Mouse (Mus musculus) spleen, embryonic (tissue): Measurements from ENCODE around the gene Dip2b.

Experiments
- CTCF ChIA-PET: fragments of 350-600 bp; sonication (Branson Sonifier 250); formaldehyde crosslinking; loops from one replicate; lab custom pipeline; 2022; lab: Charles Lee

Gene Dip2b

DNA sequence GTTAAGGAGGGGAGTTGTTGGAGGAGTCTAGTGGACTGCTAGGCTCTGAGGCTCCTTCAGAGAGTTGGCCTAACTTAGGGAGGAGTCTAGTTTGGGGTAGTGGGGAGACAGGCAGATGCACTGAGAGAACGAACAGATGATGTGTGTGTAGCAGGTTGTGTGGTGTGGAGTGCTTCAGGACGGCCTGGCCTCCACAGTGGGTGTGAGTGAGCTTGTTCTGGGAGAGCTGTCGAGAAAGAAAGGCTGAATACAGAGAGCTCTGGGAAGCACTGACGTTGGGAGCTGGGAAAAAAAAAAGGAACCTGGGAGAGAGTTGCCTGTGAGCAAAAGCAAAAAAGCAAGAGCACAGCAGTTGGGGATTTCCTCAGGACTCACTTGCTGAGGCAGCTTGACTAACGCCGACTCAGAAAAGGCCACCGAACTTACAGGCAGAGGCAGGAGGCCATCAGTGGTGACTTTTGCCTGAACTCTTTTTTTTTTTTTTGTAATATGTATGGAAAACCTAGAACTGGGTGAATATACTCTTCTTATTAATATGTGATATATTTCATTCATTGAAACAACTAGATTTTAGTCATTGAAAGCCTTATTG lies 11.1 kb downstream of the Dip2b start:
- CTCF ChIA-PET, result interaction anchor here (0.7 kb wide), 1 partner anchor 62 kb away, joined by 3 read pairs; no protein-coding TSS in a partner anchor

- CTCF ChIA-PET, result no interaction called here
Observed at GRCm38 (mm10) chr15:100050940-100051339, 12.5 kb downstream of the Dip2b start.

- CTCF ChIA-PET, result interaction anchor here (1.2 kb wide), 1 partner anchor 25 kb away, joined by 5 read pairs; no protein-coding TSS in a partner anchor
Observed at GRCm38 (mm10) chr15:100052726-100053125, 14.3 kb downstream of the Dip2b start.

- CTCF ChIA-PET, result no interaction called here
Observed at GRCm38 (mm10) chr15:100056397-100056908, 18.0 kb downstream of the Dip2b start.

DNA sequence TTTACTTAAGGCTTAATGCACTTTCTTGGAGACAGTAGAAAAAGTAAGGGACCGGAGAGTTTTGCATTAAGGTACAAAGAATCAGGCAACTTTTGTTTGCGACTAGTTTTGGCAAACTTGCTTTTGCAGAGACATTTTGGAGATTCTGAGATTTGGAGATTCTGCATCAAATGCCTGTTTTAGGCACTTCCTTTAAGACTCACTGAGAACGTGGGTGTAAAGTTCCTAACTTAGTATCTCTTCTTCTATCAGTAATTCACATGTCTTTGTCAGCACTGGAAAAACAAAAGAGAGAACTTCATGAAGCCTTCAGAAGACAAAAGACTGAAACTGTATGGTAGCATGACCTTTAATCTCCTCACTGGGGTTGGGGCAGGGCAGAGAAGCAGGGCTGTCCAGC lies 19.2 kb downstream of the Dip2b start:
- CTCF ChIA-PET, result no interaction called here

DNA sequence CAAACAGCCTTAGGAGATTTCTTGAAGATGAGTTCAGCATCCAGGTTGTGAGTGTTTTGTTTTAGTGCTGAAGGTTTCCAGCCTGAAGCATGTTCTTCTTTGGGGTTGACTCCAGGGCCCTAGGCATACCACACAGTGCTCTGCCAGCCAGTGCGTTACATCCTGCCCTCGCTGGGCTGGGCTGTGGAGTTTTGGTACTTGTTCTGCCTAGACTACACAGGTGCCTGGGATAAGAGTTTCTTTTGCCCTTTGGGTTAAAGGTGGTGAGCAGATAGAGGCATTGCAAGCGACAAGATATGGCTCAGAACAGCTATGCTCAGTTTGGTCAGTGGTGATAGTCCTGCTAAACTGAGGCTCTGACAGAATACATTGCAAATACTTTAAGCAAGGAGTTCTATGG lies 19.7 kb downstream of the Dip2b start:
- CTCF ChIA-PET, result no interaction called here

DNA sequence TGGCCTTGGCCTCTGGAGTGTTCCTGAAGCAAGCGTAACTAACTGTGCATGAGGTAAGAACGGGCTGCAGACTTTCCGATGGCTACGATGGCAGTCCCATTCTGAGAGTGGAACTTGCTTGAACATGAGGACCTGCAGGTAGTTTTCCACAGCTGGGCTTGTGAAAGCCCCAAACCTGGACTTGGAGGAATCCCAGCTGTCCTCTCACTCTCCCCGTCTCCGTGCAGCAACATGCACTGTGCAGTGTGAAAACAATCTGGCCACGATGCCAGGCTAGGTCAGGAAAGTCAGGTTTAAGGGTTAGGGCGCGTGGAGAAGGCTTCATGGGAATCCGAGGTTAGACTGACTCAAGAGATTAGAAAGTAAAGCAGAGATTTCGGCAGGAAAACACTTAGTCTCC lies 20.4 kb downstream of the Dip2b start:
- CTCF ChIA-PET, result no interaction called here

DNA sequence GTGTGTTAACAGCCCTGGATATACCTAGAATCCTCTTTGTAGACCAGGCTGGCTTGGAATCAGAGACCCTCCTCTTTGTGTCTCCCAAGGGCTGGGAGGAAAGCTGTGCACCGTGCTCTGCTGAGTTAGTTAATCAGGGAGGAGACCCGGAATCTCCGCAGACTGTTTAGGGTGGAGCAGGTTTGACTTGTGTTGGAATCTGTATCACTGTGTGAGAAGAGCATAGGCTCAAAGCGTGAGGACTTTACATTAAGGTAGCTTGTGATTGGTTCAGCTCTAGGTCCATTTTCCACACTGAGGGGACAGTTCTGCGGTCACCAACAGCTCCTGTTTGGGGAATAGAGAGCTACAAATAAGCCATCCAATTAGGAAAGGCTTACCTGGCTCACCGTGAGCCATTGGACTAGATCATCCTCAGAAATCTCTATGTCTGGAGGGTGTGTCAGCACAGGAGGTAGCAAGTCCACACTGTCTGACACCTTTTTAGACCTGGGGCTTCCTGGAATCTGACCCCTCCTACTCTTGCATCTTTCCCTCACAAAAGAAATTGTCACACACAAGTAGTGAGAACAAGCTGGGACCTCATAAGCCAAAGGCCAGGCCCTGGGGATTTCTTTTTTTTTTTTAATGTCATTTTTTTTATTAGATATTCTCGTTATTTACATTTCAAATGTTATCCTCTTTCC lies 21.3 kb downstream of the Dip2b start:
- CTCF ChIA-PET, result interaction anchor here (0.7 to 0.8 kb wide), 2 partner anchors 18 to 22 kb away, joined by 5 to 6 read pairs; no protein-coding TSS in a partner anchor

DNA sequence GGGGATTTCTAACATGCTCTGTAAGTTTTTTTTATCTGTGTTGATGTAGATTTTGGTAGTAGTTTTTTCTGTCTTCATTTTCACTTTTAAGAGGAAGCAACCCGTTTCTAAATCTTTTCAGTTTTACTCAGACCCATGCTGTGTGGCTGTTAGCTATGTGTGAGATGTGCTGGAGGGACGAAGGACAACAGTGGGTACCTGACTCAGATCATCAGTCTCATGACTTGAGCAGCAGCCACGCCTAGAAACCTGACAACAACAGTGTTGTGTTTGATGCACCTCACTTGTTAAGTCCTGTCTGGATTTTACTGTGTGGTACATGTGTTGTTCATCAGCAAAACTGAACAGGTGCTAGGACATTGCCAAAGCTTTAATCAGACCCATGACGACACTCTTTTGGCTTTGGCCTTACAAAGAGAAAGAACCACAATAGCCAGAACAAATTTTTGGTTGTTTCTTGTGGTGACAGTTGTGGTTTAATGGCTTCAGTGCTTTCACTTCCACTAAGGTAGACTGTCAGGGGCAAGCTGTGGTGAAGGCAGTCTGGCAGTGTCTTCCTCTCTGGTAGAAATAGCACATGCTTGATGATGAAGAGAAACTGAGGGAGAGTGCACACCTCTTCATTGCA lies 22.2 kb downstream of the Dip2b start:
- CTCF ChIA-PET, result interaction anchor here (1.6 kb wide), 1 partner anchor 29 kb away, joined by 4 read pairs; no protein-coding TSS in a partner anchor

DNA sequence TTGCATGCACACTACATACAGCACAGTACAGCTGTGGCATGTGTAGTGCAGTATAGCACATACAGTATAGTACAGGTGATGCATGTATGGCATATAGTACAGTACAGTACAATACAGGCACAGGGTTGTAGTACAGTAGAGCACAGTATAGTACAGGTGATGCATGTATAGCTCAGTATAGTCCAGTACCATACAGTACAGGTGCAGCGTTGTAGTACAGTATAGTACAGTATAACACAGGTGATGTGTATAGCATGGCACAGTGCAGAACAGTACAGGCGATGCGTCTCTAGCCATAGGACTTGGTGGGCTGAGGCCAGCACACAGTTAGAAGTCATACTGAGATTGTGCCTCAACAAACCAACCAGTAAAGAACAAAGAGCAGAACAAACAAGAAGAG lies 22.9 kb downstream of the Dip2b start:
- CTCF ChIA-PET, result interaction anchor here (1.6 kb wide), 1 partner anchor 28 kb away, joined by 4 read pairs; no protein-coding TSS in a partner anchor

GRCm38 (mm10) chr15:100063229-100063773 lies 24.8 kb downstream of the Dip2b start:
- CTCF ChIA-PET, result no interaction called here

- CTCF ChIA-PET, result interaction anchor here (0.8 kb wide), 1 partner anchor 10 kb away, joined by 3 read pairs; no protein-coding TSS in a partner anchor
Observed at GRCm38 (mm10) chr15:100066702-100067101, 28.2 kb downstream of the Dip2b start.

GRCm38 (mm10) chr15:100069101-100069500 lies 30.6 kb downstream of the Dip2b start:
- CTCF ChIA-PET, result no interaction called here

DNA sequence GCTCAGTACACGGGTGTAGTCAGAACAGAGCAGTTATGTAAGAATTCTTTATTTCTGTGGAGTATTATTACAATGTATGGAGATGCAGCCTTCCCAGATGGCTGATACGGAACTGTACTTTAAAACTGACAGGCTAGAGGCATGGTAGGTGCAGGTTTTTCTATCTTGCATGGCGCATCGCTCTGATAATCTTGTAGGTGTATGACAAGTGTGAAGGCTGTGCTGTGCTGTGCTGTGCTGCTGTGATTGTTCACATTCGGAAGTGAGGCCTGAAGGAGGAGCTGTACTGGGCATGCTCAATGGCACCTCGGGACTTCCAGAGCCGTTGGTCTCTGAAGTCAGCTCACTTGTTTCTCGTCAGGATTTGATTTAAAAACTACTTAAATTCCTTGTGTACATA lies 31.6 kb downstream of the Dip2b start:
- CTCF ChIA-PET, result no interaction called here

- CTCF ChIA-PET, result interaction anchor here (0.6 kb wide), 1 partner anchor 677 kb away, joined by 3 read pairs; no protein-coding TSS in a partner anchor
Observed at GRCm38 (mm10) chr15:100071819-100072218, 33.4 kb downstream of the Dip2b start.

DNA sequence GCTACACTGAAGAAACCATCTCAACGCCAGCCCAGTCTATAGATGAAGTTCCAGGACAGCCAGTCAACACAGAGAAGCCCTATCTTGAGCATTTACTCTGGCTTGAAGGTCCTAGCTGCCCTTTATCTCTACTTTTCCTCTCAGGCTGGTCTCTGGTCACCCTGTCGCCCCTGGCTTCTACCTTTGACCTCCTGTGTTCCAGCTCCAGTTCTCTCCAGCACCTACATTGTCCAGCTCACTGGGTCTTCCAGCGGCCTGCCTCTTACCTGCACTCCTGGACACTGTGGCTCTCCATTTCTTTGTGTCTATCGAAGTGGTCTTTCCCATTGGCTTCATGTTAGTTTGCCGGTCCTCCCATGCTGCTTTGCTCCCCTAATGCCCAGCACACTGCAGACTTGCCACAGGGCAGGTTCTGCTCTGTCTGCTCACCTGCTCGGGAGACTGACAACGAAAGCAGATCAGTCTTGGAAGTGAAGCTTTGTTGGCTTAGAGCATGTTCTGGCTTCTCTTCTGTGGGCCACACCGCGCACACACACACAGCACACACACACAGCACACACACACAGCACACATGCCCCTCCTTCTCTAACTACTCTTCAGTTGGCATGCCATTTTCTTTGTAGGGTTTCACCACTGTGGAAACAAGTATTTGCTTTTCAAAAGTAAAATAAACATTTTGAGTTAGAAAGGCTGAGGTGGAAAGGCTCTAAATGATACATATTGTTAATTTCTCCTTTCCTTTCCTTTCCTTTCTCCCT lies 35.4 kb downstream of the Dip2b start:
- CTCF ChIA-PET, result interaction anchor here (0.7 kb wide), 1 partner anchor 34 kb away, joined by 12 read pairs; no protein-coding TSS in a partner anchor

DNA sequence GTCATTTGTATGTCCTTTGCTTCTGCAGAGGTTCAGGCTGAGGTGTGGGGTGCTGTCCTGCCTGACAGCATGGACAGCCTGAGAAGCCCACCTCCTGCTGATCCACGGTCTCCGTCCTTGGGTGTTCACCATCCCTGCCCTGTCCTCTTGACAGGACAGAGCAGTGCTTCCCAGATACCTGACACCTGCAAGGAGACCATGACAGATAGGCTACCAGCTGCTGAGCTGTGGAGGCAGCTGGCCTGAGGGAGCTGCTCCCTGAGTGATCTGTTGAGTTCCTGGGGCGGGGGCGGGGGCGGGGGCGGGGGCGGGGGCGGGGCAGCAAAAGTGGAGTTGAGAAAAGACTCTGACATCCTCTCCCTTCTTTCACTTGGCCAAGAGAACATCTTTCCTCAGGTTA lies 36.3 kb downstream of the Dip2b start:
- CTCF ChIA-PET, result interaction anchor here (0.7 kb wide), 1 partner anchor 35 kb away, joined by 12 read pairs; no protein-coding TSS in a partner anchor

DNA sequence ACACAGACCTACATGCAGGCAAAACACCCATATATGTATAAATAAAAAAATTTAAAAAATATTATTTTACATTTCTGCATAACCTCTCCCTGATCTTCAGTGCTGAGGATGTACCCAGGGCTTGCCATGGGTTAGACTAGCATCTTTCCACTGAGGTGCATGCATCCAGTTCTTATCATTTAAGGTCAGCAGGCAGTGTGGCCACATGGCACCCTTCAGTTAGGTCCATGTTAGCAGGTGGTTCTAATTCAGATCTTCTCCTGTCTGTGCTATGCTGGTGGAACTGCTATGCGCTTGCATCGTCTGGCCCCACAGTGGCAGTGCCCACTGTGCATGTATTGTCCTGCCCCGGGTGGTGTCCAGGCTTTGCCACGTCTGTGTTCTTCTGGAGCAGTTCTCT lies 37.9 kb downstream of the Dip2b start:
- CTCF ChIA-PET, result no interaction called here

- CTCF ChIA-PET, result no interaction called here
Observed at GRCm38 (mm10) chr15:100080833-100081477, 42.5 kb downstream of the Dip2b start.

GRCm38 (mm10) chr15:100081478-100081998 lies 43.1 kb downstream of the Dip2b start:
- CTCF ChIA-PET, result no interaction called here
